Mouse (Mus musculus) kidney, adult 2 months (tissue): Measurements from ENCODE around the gene Spop.

Experiments used
- CTCF ChIP-seq: fragments of 200-500 bp; conservative IDR thresholded peaks from 2 replicates; pipeline ENCODE4 v1.5.1; 2011; ENCODE audit warnings: low read depth, mild to moderate bottlenecking, control low read depth, low read length, moderate library complexity, mixed read lengths; ENCODE audit not compliant: insufficient read depth, insufficient read length
- POLR2A ChIP-seq: fragments of 200-500 bp; IDR thresholded peaks from one replicate; pipeline ENCODE4 v1.6.1; 2011; ENCODE audit warnings: low read depth, low read length, control low read depth

DNA sequence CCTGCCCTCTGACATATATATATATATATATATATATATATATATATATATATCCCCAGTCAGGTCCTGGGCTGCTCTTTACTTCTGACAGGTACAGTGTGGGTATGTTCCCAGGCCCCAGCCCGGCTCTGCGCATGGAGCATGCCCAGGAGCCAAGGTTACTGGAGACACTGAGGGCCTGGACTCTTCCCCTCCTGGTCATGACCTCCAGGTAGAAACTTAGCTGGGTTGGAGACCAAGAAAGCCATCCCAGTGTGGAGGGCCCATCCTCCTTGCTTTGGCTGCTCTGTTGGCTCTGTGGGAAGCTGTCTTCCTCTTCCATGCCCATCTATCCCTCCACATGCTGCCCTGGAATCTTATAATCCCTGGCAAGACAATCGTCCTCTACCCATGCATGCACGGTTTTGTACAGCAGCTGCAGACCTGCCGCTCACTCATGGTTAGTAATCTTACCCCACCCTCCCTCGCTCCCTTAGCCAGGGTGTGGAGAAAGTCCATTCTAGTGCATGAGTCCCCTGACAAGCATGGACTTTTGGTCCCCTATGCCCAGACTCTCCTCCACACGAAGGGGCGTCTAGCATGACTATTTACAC lies 45.6 kb upstream of the Spop start:
- TF ChIP-seq CTCF, result no peak
- TF ChIP-seq POLR2A, result no peak
